Mouse (Mus musculus): ENCODE data around the gene Tcf20. TPM values are rescaled to one million over a fixed set of nuclear protein-coding genes. Genes with fewer than 3 reads are reported as not detected.
"Not testable (repeated sequence)": the region's sequence is repeated elsewhere in the genome, so short reads cannot be mapped to it uniquely, and the experiment has no call there.

The Tcf20 gene
- polyA plus RNA-seq, 1 experiment from 2014 or later = 15.1 TPM

GRCm38 (mm10) chr15:82866286-82866685 is 121.4 kb downstream of the Tcf20 start:
- not testable (repeated sequence) for H3K36me3 ChIP-seq (replicated peaks; ENCODE audit: control insufficient read depth, insufficient read depth, low read depth, low read length); H3K4me3 ChIP-seq (ENCODE audit: low read depth, low read length); H3K9ac ChIP-seq (replicated peaks; ENCODE audit: low read length); H3K4me2 ChIP-seq (ENCODE audit: low read depth, low read length); DNase-seq (ENCODE audit: low spot score); H3K9me3 ChIP-seq (replicated peaks; ENCODE audit: control insufficient read depth, low read length); H3K27ac ChIP-seq (replicated peaks; ENCODE audit: low read depth, low read length); H3K4me1 ChIP-seq (ENCODE audit: control insufficient read depth, insufficient read depth, low read length); H3K27me3 ChIP-seq (ENCODE audit: control insufficient read depth, insufficient read depth, low read length); ATAC-seq (replicated peaks; ENCODE audit: insufficient number of reproducible peaks, low FRiP score, low TSS enrichment, low read depth)
- 94% methylated on average over 3 of the region's 3 CpGs for WGBS

GRCm38 (mm10) chr15:82863674-82864073 is 124.0 kb downstream of the Tcf20 start:
- no peak overlapping the region for H3K9ac ChIP-seq (replicated peaks; ENCODE audit: low read length)
- no peaks in the 10 kb centered on the region for H3K36me3 ChIP-seq (replicated peaks; ENCODE audit: control insufficient read depth, insufficient read depth, low read depth, low read length)
- H3K4me2 ChIP-seq (ENCODE audit: low read depth, low read length) = no peak overlapping the region
- ATAC-seq (replicated peaks; ENCODE audit: insufficient number of reproducible peaks, low FRiP score, low TSS enrichment, low read depth) (no peak), DNase-seq (ENCODE audit: low spot score) (no peak)
- H3K27ac ChIP-seq (replicated peaks; ENCODE audit: low read depth, low read length) = no peak overlapping the region
- WGBS = 80% methylated on average over 1 of the region's 1 CpGs
- H3K4me3 ChIP-seq (ENCODE audit: low read depth, low read length) = no peak overlapping the region
- no peaks in the 10 kb centered on the region for H3K9me3 ChIP-seq (replicated peaks; ENCODE audit: control insufficient read depth, low read length)
- no peaks in the 10 kb centered on the region for H3K27me3 ChIP-seq (ENCODE audit: control insufficient read depth, insufficient read depth, low read length)
- no peaks in the 10 kb centered on the region for H3K4me1 ChIP-seq (ENCODE audit: control insufficient read depth, insufficient read depth, low read length)

DNA sequence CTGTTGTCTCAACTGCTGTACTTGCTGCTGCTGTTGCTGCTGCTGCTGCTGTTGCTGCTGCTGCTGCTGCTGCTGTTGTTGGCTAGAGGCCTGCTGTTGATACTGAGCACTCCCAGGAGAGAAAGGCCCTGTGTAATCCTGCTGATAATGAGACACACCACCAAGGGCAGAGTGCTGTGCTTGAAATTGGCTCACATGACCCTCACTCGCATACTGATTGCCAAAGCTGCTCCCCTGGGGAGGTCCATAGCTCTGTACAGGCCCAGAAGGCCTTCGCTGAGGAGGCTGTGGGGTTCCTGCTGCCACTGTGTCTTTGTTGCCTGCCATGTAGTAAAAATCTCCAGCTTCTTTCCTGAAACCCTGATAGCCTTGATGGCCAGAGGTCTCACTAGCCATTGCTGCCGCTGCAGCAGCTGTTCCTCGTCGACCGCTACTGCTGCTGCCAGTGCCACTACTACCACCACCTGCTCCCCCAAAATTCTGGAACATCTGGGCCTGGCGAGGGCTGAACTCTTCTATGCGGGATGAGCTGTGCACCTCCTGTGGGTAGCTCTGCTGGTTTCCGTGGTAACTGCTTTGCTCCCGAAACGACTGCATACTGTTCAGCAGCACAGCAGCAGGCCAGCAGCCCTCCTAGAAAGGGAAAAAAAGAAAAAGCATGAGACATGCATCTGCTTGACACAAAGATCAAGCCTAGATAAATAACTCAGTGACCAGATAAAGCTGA is 130.9 kb downstream of the Tcf20 start:
- no peak overlapping the region for H3K4me2 ChIP-seq (ENCODE audit: low read depth, low read length)
- no peak overlapping the region for H3K4me3 ChIP-seq (ENCODE audit: low read depth, low read length)
- H3K27me3 ChIP-seq (ENCODE audit: control insufficient read depth, insufficient read depth, low read length) = no peaks in the 10 kb centered on the region
- H3K27ac ChIP-seq (replicated peaks; ENCODE audit: low read depth, low read length) = no peak overlapping the region
- 55% methylated on average over 11 of the region's 11 CpGs for WGBS
- no peaks in the 10 kb centered on the region for H3K4me1 ChIP-seq (ENCODE audit: control insufficient read depth, insufficient read depth, low read length)
- peaks cover 8% of the 10 kb centered on the region for H3K36me3 ChIP-seq (replicated peaks; ENCODE audit: control insufficient read depth, insufficient read depth, low read depth, low read length)
- H3K9ac ChIP-seq (replicated peaks; ENCODE audit: low read length) = no peak overlapping the region
- H3K9me3 ChIP-seq (replicated peaks; ENCODE audit: control insufficient read depth, low read length) = no peaks in the 10 kb centered on the region
- peak; percentile 8 for DNase-seq (ENCODE audit: low spot score)
- no peak; the same call in 1 of the 2 replicates for ATAC-seq (replicated peaks; ENCODE audit: insufficient number of reproducible peaks, low FRiP score, low TSS enrichment, low read depth)

DNA sequence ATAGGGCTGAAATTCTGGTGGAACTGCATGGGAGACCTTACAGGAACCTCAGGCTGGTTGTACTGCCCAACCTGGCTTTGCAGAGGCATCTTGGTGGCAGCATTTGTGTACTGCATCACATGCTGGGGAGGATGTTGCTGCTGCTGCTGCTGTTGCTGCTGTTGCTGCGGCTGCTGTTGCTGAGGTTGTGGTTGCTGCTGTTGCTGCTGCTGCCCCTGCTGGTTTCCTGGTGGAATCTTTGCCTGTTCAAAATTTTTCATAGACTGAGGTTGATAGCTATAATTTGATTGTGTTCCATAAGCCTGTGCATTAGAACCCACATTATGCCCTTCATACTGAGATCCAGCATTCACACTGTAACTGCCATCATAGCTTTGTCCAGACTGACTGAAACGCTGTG is 131.6 kb downstream of the Tcf20 start:
- Histone ChIP-seq H3K36me3 (replicated peaks; ENCODE audit: control insufficient read depth, insufficient read depth, low read depth, low read length) (peaks cover 8% of the 10 kb centered on the region), H3K27me3 (ENCODE audit: control insufficient read depth, insufficient read depth, low read length) (no peaks in the 10 kb centered on the region), H3K4me2 (ENCODE audit: low read depth, low read length) (no peak overlapping the region), H3K9me3 (replicated peaks; ENCODE audit: control insufficient read depth, low read length) (no peaks in the 10 kb centered on the region), H3K4me1 (ENCODE audit: control insufficient read depth, insufficient read depth, low read length) (no peaks in the 10 kb centered on the region), H3K9ac (replicated peaks; ENCODE audit: low read length) (no peak overlapping the region), H3K4me3 (ENCODE audit: low read depth, low read length) (no peak overlapping the region), H3K27ac (replicated peaks; ENCODE audit: low read depth, low read length) (no peak overlapping the region)
- DNase-seq (ENCODE audit: low spot score) = no peak
- 96% methylated on average over 2 of the region's 2 CpGs for WGBS
- ATAC-seq (replicated peaks; ENCODE audit: insufficient number of reproducible peaks, low FRiP score, low TSS enrichment, low read depth) = no peak

DNA sequence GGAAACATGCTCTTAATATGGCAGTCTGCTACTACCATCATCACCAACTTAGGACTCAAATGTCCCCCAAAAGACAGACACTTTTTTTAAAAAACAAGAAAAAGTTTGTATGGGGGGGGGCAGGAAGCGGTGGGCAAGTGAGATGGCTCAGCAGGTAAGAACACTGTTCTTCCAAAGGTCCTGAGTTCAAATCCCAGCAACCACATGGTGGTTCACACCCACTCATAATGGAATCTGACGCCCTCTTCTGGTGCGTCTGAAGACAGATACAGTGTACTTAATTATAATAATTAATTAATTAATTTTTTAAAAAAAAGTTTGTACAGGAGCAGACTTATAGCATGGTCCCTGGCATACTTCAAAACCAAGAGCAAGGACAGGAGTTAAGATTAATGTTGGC is 148.5 kb downstream of the Tcf20 start:
- Histone ChIP-seq H3K4me3 (ENCODE audit: low read depth, low read length) (no peak overlapping the region), H3K27ac (replicated peaks; ENCODE audit: low read depth, low read length) (no peak overlapping the region), H3K9ac (replicated peaks; ENCODE audit: low read length) (no peak overlapping the region), H3K4me2 (ENCODE audit: low read depth, low read length) (no peak overlapping the region), H3K36me3 (replicated peaks; ENCODE audit: control insufficient read depth, insufficient read depth, low read depth, low read length) (no peaks in the 10 kb centered on the region), H3K4me1 (ENCODE audit: control insufficient read depth, insufficient read depth, low read length) (no peaks in the 10 kb centered on the region), H3K27me3 (ENCODE audit: control insufficient read depth, insufficient read depth, low read length) (no peaks in the 10 kb centered on the region), H3K9me3 (replicated peaks; ENCODE audit: control insufficient read depth, low read length) (no peaks in the 10 kb centered on the region)
- DNase-seq (ENCODE audit: low spot score) (no peak), ATAC-seq (replicated peaks; ENCODE audit: insufficient number of reproducible peaks, low FRiP score, low TSS enrichment, low read depth) (no peak)
- WGBS = 92% methylated on average over 3 of the region's 3 CpGs

DNA sequence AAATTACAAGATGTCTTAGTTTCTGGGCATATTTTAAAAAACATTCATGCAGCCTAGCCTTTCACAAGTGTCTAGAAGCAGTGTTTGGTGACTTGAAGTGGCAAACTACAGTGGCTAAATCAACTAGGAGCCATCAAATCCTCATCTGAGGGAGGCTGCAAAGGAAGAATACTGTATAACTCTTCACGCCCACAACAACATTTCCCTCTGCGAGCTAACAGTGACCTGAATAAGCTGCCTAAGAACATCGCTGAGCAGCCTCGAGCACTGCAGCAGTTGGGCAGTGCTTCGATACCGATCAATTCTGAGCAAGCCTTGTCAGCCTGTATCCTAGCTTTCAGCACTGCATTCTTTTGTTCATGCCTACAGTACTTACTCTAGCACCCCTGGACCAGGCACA is 157.8 kb downstream of the Tcf20 start:
- ATAC-seq (replicated peaks; ENCODE audit: insufficient number of reproducible peaks, low FRiP score, low TSS enrichment, low read depth) = no peak
- H3K36me3 ChIP-seq (replicated peaks; ENCODE audit: control insufficient read depth, insufficient read depth, low read depth, low read length) = no peaks in the 10 kb centered on the region
- no peak overlapping the region for H3K4me2 ChIP-seq (ENCODE audit: low read depth, low read length)
- H3K27me3 ChIP-seq (ENCODE audit: control insufficient read depth, insufficient read depth, low read length) = no peaks in the 10 kb centered on the region
- no peak for DNase-seq (ENCODE audit: low spot score)
- H3K4me1 ChIP-seq (ENCODE audit: control insufficient read depth, insufficient read depth, low read length) = no peaks in the 10 kb centered on the region
- WGBS = 88% methylated on average over 6 of the region's 6 CpGs
- no peak overlapping the region for H3K4me3 ChIP-seq (ENCODE audit: low read depth, low read length)
- H3K27ac ChIP-seq (replicated peaks; ENCODE audit: low read depth, low read length) = no peak overlapping the region
- no peaks in the 10 kb centered on the region for H3K9me3 ChIP-seq (replicated peaks; ENCODE audit: control insufficient read depth, low read length)
- no peak overlapping the region for H3K9ac ChIP-seq (replicated peaks; ENCODE audit: low read length)

- ATAC-seq (replicated peaks; ENCODE audit: insufficient number of reproducible peaks, low FRiP score, low TSS enrichment, low read depth) = no peak
- Histone ChIP-seq H3K27me3 (ENCODE audit: control insufficient read depth, insufficient read depth, low read length) (no peaks in the 10 kb centered on the region), H3K36me3 (replicated peaks; ENCODE audit: control insufficient read depth, insufficient read depth, low read depth, low read length) (no peaks in the 10 kb centered on the region)
Observed at GRCm38 (mm10) chr15:82825866-82826265, 161.8 kb downstream of the Tcf20 start.

GRCm38 (mm10) chr15:82822347-82822746 is 165.3 kb downstream of the Tcf20 start:
- Histone ChIP-seq H3K36me3 (replicated peaks; ENCODE audit: control insufficient read depth, insufficient read depth, low read depth, low read length) (no peaks in the 10 kb centered on the region; the same call in 1 of the 2 replicates), H3K4me2 (ENCODE audit: low read depth, low read length) (no peak overlapping the region), H3K4me3 (ENCODE audit: low read depth, low read length) (no peak overlapping the region), H3K9ac (replicated peaks; ENCODE audit: low read length) (no peak overlapping the region), H3K27ac (replicated peaks; ENCODE audit: low read depth, low read length) (no peak overlapping the region), H3K9me3 (replicated peaks; ENCODE audit: control insufficient read depth, low read length) (no peaks in the 10 kb centered on the region), H3K27me3 (ENCODE audit: control insufficient read depth, insufficient read depth, low read length) (no peaks in the 10 kb centered on the region), H3K4me1 (ENCODE audit: control insufficient read depth, insufficient read depth, low read length) (no peaks in the 10 kb centered on the region)
- ATAC-seq (replicated peaks; ENCODE audit: insufficient number of reproducible peaks, low FRiP score, low TSS enrichment, low read depth) (no peak), DNase-seq (ENCODE audit: low spot score) (no peak)
- WGBS = 81% methylated on average over 3 of the region's 4 CpGs

More at GRCm38 (mm10) chr15:82825866-82826265, 161.8 kb downstream of the Tcf20 start:
- Histone ChIP-seq H3K9me3 (replicated peaks; ENCODE audit: control insufficient read depth, low read length) (no peaks in the 10 kb centered on the region), H3K27ac (replicated peaks; ENCODE audit: low read depth, low read length) (no peak overlapping the region), H3K9ac (replicated peaks; ENCODE audit: low read length) (no peak overlapping the region), H3K4me3 (ENCODE audit: low read depth, low read length) (no peak overlapping the region), H3K4me2 (ENCODE audit: low read depth, low read length) (no peak overlapping the region), H3K4me1 (ENCODE audit: control insufficient read depth, insufficient read depth, low read length) (no peaks in the 10 kb centered on the region)
- DNase-seq (ENCODE audit: low spot score) = no peak
